Mouse (Mus musculus) gastrocnemius, postnatal 36 days (tissue): ENCODE results near the gene Ucp3. TPM values are rescaled to one million over a fixed set of nuclear protein-coding genes. Genes with fewer than 3 reads are reported as not detected.
"Not testable (repeated sequence)": the region's sequence is repeated elsewhere in the genome, so short reads cannot be mapped to it uniquely, and the experiment has no call there.

Source experiments
- DNase-seq, 2 experiments: peaks; one replicate each; pipeline ENCODE4 v3.0.0; 2022
- intact Hi-C: fragments of 180-260 bp; cut with DNase I; formaldehyde crosslinking; loops from one replicate; pipeline ENCODE4 v1.15.1; 2025
- total RNA-seq, 2 experiments: library from RNA; stranded (reverse); gene quantifications; 2 replicates each; pipeline ENCODE4 v1.2.3; 2021

Ucp3 gene
- total RNA-seq, 2 experiments from 2014 or later, result 173 to 239 TPM

- intact Hi-C loops, result no loop called here
- DNase-seq, result no peak
These were observed 1.9 kb upstream of the Ucp3 start for GRCm38 (mm10) chr7:100470796-100471406.

- intact Hi-C loops, result no loop called here
- no peak for DNase-seq
These were observed 1.4 kb upstream of the Ucp3 start for GRCm38 (mm10) chr7:100471407-100471797.

GRCm38 (mm10) chr7:100473846-100474454 is 1.2 kb downstream of the Ucp3 start:
- DNase-seq, result no peak
- intact Hi-C loops, result no loop called here

- intact Hi-C loops, result loop anchor here (5.0 kb wide), 1 partner anchor 42 kb away; no protein-coding TSS in a partner anchor
- DNase-seq, result peak in 1 of 2 experiments; percentile 72
These were observed 1.9 kb downstream of the Ucp3 start for GRCm38 (mm10) chr7:100474680-100475079.

GRCm38 (mm10) chr7:100479100-100479822 is 6.5 kb downstream of the Ucp3 start:
- intact Hi-C loops, result loop anchor here (5.0 kb wide), 1 partner anchor 47 kb away; no protein-coding TSS in a partner anchor
- DNase-seq, result no peak

GRCm38 (mm10) chr7:100479823-100480164 is 7.0 kb downstream of the Ucp3 start:
- intact Hi-C loops, result loop anchor here (5.0 kb wide), 1 partner anchor 47 kb away; no protein-coding TSS in a partner anchor
- DNase-seq, result no peak

- intact Hi-C loops, result no loop called here
- no peak for DNase-seq
These were observed 7.4 kb downstream of the Ucp3 start for GRCm38 (mm10) chr7:100480175-100480574.

- intact Hi-C loops, result not testable (repeated sequence)
These were observed 9.3 kb downstream of the Ucp3 start for GRCm38 (mm10) chr7:100482046-100482445.

GRCm38 (mm10) chr7:100484493-100484892 is 11.7 kb downstream of the Ucp3 start:
- no peak for DNase-seq
- intact Hi-C loops, result no loop called here

More at GRCm38 (mm10) chr7:100482046-100482445, 9.3 kb downstream of the Ucp3 start:
- not testable (repeated sequence) for DNase-seq

GRCm38 (mm10) chr7:100487301-100487700 is 14.5 kb downstream of the Ucp3 start:
- DNase-seq, result no peak
- intact Hi-C loops, result no loop called here

- no peak for DNase-seq
- intact Hi-C loops, result no loop called here
These were observed 15.8 kb downstream of the Ucp3 start for GRCm38 (mm10) chr7:100488474-100489048.

- intact Hi-C loops, result no loop called here
- DNase-seq, result peak in 1 of 2 experiments; percentile 51
These were observed 19.8 kb downstream of the Ucp3 start for GRCm38 (mm10) chr7:100492391-100493116.

GRCm38 (mm10) chr7:100493117-100493483 is 20.3 kb downstream of the Ucp3 start, which contains the start of gene Ucp2:
Gene Ucp2, plus strand, starts transcription at chr7:100493337.
- intact Hi-C loops, result no loop called here
- peak; percentile 76 to 77 for DNase-seq

- DNase-seq, result no peak
- intact Hi-C loops, result no loop called here
These were observed 21.0 kb downstream of the Ucp3 start for GRCm38 (mm10) chr7:100493484-100494414.

GRCm38 (mm10) chr7:100494415-100494831 is 21.6 kb downstream of the Ucp3 start:
- no peak for DNase-seq
- intact Hi-C loops, result no loop called here

- DNase-seq, result no peak
- intact Hi-C loops, result loop anchor here (5.0 kb wide), 1 partner anchor 68 kb away; no protein-coding TSS in a partner anchor
These were observed 22.3 kb downstream of the Ucp3 start for GRCm38 (mm10) chr7:100495042-100495441.

- peak in 1 of 2 experiments; percentile 45 for DNase-seq
- intact Hi-C loops, result loop anchor here (5.0 kb wide), 1 partner anchor 68 kb away; no protein-coding TSS in a partner anchor
These were observed 22.9 kb downstream of the Ucp3 start for GRCm38 (mm10) chr7:100495581-100496251.

GRCm38 (mm10) chr7:100496371-100496770 is 23.6 kb downstream of the Ucp3 start:
- intact Hi-C loops, result loop anchor here (5.0 kb wide), 1 partner anchor 69 kb away; no protein-coding TSS in a partner anchor
- DNase-seq, result no peak
